Mouse (Mus musculus): Measurements from ENCODE around the gene Slc7a4. TPM values are rescaled to one million over a fixed set of nuclear protein-coding genes. Genes with fewer than 3 reads are reported as not detected.
"Not testable (repeated sequence)": the region's sequence is repeated elsewhere in the genome, so short reads cannot be mapped to it uniquely, and the experiment has no call there.

Gene Slc7a4
- polyA plus RNA-seq, 1 experiment from 2014 or later = 1.1 TPM

- DNase-seq (ENCODE audit: low spot score) (peak; percentile 38), ATAC-seq (ENCODE audit: insufficient number of reproducible peaks, low FRiP score, low TSS enrichment, low read depth) (no peak)
- no peak overlapping the region for H3K9ac ChIP-seq (ENCODE audit: low read length)
- peaks cover 20% of the 10 kb centered on the region for H3K4me1 ChIP-seq (ENCODE audit: control insufficient read depth, insufficient read depth, low read length)
- no peaks in the 10 kb centered on the region for H3K36me3 ChIP-seq (ENCODE audit: control insufficient read depth, insufficient read depth, low read length)
- 0% methylated on average over 5 of the region's 5 CpGs for WGBS
- no peaks in the 10 kb centered on the region for H3K9me3 ChIP-seq (ENCODE audit: control insufficient read depth, low read length)
- peaks cover 11% of the 10 kb centered on the region; the same call in 1 of the 2 replicates for H3K27me3 ChIP-seq (ENCODE audit: control insufficient read depth, insufficient read depth, low read length)
- H3K4me2 ChIP-seq (ENCODE audit: low read depth, severe bottlenecking) = peak overlapping the region; percentile 27; the same call in 1 of the 2 replicates
- H3K27ac ChIP-seq (replicated peaks; ENCODE audit: low read depth, low read length) = no peak overlapping the region
- no peak overlapping the region for H3K4me3 ChIP-seq (ENCODE audit: low read depth, low read length)
Measured at GRCm38 (mm10) chr16:17558811-17559210, 24.2 kb downstream of the Slc7a4 start.

- no peaks in the 10 kb centered on the region for H3K9me3 ChIP-seq (ENCODE audit: control insufficient read depth, low read length)
- H3K27me3 ChIP-seq (ENCODE audit: control insufficient read depth, insufficient read depth, low read length) = peaks cover 11% of the 10 kb centered on the region; the same call in 1 of the 2 replicates
- no peak overlapping the region for H3K27ac ChIP-seq (replicated peaks; ENCODE audit: low read depth, low read length)
- 1% methylated on average over 5 of the region's 5 CpGs for WGBS
- H3K4me2 ChIP-seq (ENCODE audit: low read depth, severe bottlenecking) = 0 out of 2 replicates have a peak overlapping the region, but pooled peaks have one; percentile 14
- DNase-seq (ENCODE audit: low spot score) = peak; percentile 83
- peaks cover 21% of the 10 kb centered on the region for H3K4me1 ChIP-seq (ENCODE audit: control insufficient read depth, insufficient read depth, low read length)
- H3K36me3 ChIP-seq (ENCODE audit: control insufficient read depth, insufficient read depth, low read length) = no peaks in the 10 kb centered on the region
- no peak for ATAC-seq (ENCODE audit: insufficient number of reproducible peaks, low FRiP score, low TSS enrichment, low read depth)
- no peak overlapping the region for H3K4me3 ChIP-seq (ENCODE audit: low read depth, low read length)
- H3K9ac ChIP-seq (ENCODE audit: low read length) = no peak overlapping the region
Measured at GRCm38 (mm10) chr16:17557947-17558480, 25.0 kb downstream of the Slc7a4 start.

- Histone ChIP-seq H3K4me2 (ENCODE audit: low read depth, severe bottlenecking) (no peak overlapping the region), H3K36me3 (ENCODE audit: control insufficient read depth, insufficient read depth, low read length) (no peaks in the 10 kb centered on the region), H3K9me3 (ENCODE audit: control insufficient read depth, low read length) (no peaks in the 10 kb centered on the region), H3K27ac (replicated peaks; ENCODE audit: low read depth, low read length) (no peak overlapping the region), H3K4me1 (ENCODE audit: control insufficient read depth, insufficient read depth, low read length) (peaks cover 19% of the 10 kb centered on the region), H3K27me3 (ENCODE audit: control insufficient read depth, insufficient read depth, low read length) (peaks cover 7% of the 10 kb centered on the region; the same call in 1 of the 2 replicates), H3K4me3 (ENCODE audit: low read depth, low read length) (no peak overlapping the region), H3K9ac (ENCODE audit: low read length) (no peak overlapping the region)
- ATAC-seq (ENCODE audit: insufficient number of reproducible peaks, low FRiP score, low TSS enrichment, low read depth) = no peak
- DNase-seq (ENCODE audit: low spot score) = no peak
- 37% methylated on average over 4 of the region's 4 CpGs for WGBS
Measured at GRCm38 (mm10) chr16:17556907-17557306, 26.1 kb downstream of the Slc7a4 start.

GRCm38 (mm10) chr16:17556180-17556579, 26.8 kb downstream of the Slc7a4 start:
- DNase-seq (ENCODE audit: low spot score) = no peak
- 84% methylated on average over 4 of the region's 4 CpGs for WGBS

GRCm38 (mm10) chr16:17554702-17555101, 28.3 kb downstream of the Slc7a4 start:
- H3K4me1 ChIP-seq (ENCODE audit: control insufficient read depth, insufficient read depth, low read length) = peaks cover 14% of the 10 kb centered on the region
- not testable (repeated sequence) for H3K4me3 ChIP-seq (ENCODE audit: low read depth, low read length); H3K27ac ChIP-seq (replicated peaks; ENCODE audit: low read depth, low read length); H3K36me3 ChIP-seq (ENCODE audit: control insufficient read depth, insufficient read depth, low read length); H3K27me3 ChIP-seq (ENCODE audit: control insufficient read depth, insufficient read depth, low read length); H3K9ac ChIP-seq (ENCODE audit: low read length); H3K9me3 ChIP-seq (ENCODE audit: control insufficient read depth, low read length); ATAC-seq (ENCODE audit: insufficient number of reproducible peaks, low FRiP score, low TSS enrichment, low read depth); DNase-seq (ENCODE audit: low spot score)
- H3K4me2 ChIP-seq (ENCODE audit: low read depth, severe bottlenecking) = peak overlapping the region; percentile 39; the same call in 1 of the 2 replicates
- WGBS = 37% methylated on average over 4 of the region's 4 CpGs

More at GRCm38 (mm10) chr16:17556180-17556579, 26.8 kb downstream of the Slc7a4 start:
- Histone ChIP-seq H3K9ac (ENCODE audit: low read length) (no peak overlapping the region), H3K9me3 (ENCODE audit: control insufficient read depth, low read length) (no peaks in the 10 kb centered on the region), H3K36me3 (ENCODE audit: control insufficient read depth, insufficient read depth, low read length) (no peaks in the 10 kb centered on the region), H3K4me3 (ENCODE audit: low read depth, low read length) (no peak overlapping the region), H3K27ac (replicated peaks; ENCODE audit: low read depth, low read length) (no peak overlapping the region), H3K4me2 (ENCODE audit: low read depth, severe bottlenecking) (no peak overlapping the region), H3K4me1 (ENCODE audit: control insufficient read depth, insufficient read depth, low read length) (peaks cover 18% of the 10 kb centered on the region), H3K27me3 (ENCODE audit: control insufficient read depth, insufficient read depth, low read length) (peaks cover 7% of the 10 kb centered on the region; the same call in 1 of the 2 replicates)
- no peak for ATAC-seq (ENCODE audit: insufficient number of reproducible peaks, low FRiP score, low TSS enrichment, low read depth)

- Histone ChIP-seq H3K4me2 (ENCODE audit: low read depth, severe bottlenecking) (peak overlapping the region; percentile 39), H3K9me3 (ENCODE audit: control insufficient read depth, low read length) (no peaks in the 10 kb centered on the region), H3K36me3 (ENCODE audit: control insufficient read depth, insufficient read depth, low read length) (no peaks in the 10 kb centered on the region), H3K27me3 (ENCODE audit: control insufficient read depth, insufficient read depth, low read length) (no peaks in the 10 kb centered on the region), H3K9ac (ENCODE audit: low read length) (peak overlapping the region; percentile 2; the same call in 1 of the 2 replicates), H3K27ac (replicated peaks; ENCODE audit: low read depth, low read length) (peak overlapping the region; percentile 65), H3K4me1 (ENCODE audit: control insufficient read depth, insufficient read depth, low read length) (peaks cover 14% of the 10 kb centered on the region), H3K4me3 (ENCODE audit: low read depth, low read length) (0 out of 2 replicates have a peak overlapping the region, but pooled peaks have one; percentile 12)
- WGBS = 8% methylated on average over 18 of the region's 18 CpGs
- ATAC-seq (ENCODE audit: insufficient number of reproducible peaks, low FRiP score, low TSS enrichment, low read depth) (peak; percentile 93), DNase-seq (ENCODE audit: low spot score) (peak; percentile 80)
Measured at GRCm38 (mm10) chr16:17553910-17554685, 28.9 kb downstream of the Slc7a4 start.

- WGBS = 80% methylated on average over 7 of the region's 7 CpGs
Measured at GRCm38 (mm10) chr16:17552837-17553236, 30.2 kb downstream of the Slc7a4 start.

GRCm38 (mm10) chr16:17542632-17543031, 40.4 kb downstream of the Slc7a4 start:
- Histone ChIP-seq H3K36me3 (ENCODE audit: control insufficient read depth, insufficient read depth, low read length) (no peaks in the 10 kb centered on the region), H3K9ac (ENCODE audit: low read length) (no peak overlapping the region), H3K4me2 (ENCODE audit: low read depth, severe bottlenecking) (no peak overlapping the region), H3K4me1 (ENCODE audit: control insufficient read depth, insufficient read depth, low read length) (no peaks in the 10 kb centered on the region), H3K27ac (replicated peaks; ENCODE audit: low read depth, low read length) (no peak overlapping the region), H3K4me3 (ENCODE audit: low read depth, low read length) (no peak overlapping the region), H3K27me3 (ENCODE audit: control insufficient read depth, insufficient read depth, low read length) (no peaks in the 10 kb centered on the region), H3K9me3 (ENCODE audit: control insufficient read depth, low read length) (no peaks in the 10 kb centered on the region)
- DNase-seq (ENCODE audit: low spot score) = no peak
- no peak for ATAC-seq (ENCODE audit: insufficient number of reproducible peaks, low FRiP score, low TSS enrichment, low read depth)
- 81% methylated on average over 2 of the region's 2 CpGs for WGBS

More at GRCm38 (mm10) chr16:17552837-17553236, 30.2 kb downstream of the Slc7a4 start:
- Histone ChIP-seq H3K9me3 (ENCODE audit: control insufficient read depth, low read length) (no peaks in the 10 kb centered on the region), H3K9ac (ENCODE audit: low read length) (no peak overlapping the region), H3K27ac (replicated peaks; ENCODE audit: low read depth, low read length) (no peak overlapping the region), H3K4me3 (ENCODE audit: low read depth, low read length) (no peak overlapping the region), H3K27me3 (ENCODE audit: control insufficient read depth, insufficient read depth, low read length) (no peaks in the 10 kb centered on the region), H3K4me1 (ENCODE audit: control insufficient read depth, insufficient read depth, low read length) (peaks cover 6% of the 10 kb centered on the region; the same call in 1 of the 2 replicates), H3K4me2 (ENCODE audit: low read depth, severe bottlenecking) (no peak overlapping the region), H3K36me3 (ENCODE audit: control insufficient read depth, insufficient read depth, low read length) (no peaks in the 10 kb centered on the region)
- ATAC-seq (ENCODE audit: insufficient number of reproducible peaks, low FRiP score, low TSS enrichment, low read depth) (no peak), DNase-seq (ENCODE audit: low spot score) (no peak)

All from limb, embryonic 11.5 days (tissue).